Mouse (Mus musculus) cerebellum, adult 2 months (tissue): ENCODE results near the gene Tnfrsf14.

Source experiments
- CTCF ChIP-seq: fragments of 200-500 bp; IDR thresholded peaks from 2 replicates; pipeline ENCODE4 v1.5.1; 2011; ENCODE audit warnings: low read depth, mild to moderate bottlenecking, control low read depth, low read length, moderate library complexity, borderline replicate concordance; ENCODE audit not compliant: insufficient read depth
- POLR2A ChIP-seq: fragments of 200-500 bp; IDR thresholded peaks from 2 replicates; pipeline ENCODE4 v1.6.1; 2011; ENCODE audit warnings: low read length, control low read depth, borderline replicate concordance; ENCODE audit not compliant: insufficient read depth

DNA sequence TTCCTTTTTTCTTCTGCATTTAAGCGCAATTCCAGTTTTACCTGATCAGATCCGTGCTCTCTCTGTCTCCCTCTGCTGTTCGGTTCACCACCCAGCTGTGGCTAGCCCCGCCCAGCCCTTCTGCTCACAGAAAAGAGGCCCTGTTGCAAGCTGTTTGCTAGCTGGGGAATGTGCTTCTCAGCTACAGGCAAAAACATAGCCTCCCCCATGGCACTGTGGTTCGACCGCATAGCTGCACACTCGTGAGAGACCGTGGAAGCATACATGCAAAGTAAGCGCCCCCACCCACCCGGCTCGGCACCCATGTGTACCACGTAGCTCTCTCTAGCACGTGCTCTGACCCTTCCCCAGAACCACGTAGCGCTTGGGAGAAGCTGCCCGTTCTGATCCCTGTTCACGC is 20.5 kb downstream of the Tnfrsf14 start:
- peak; percentile 87 for TF ChIP-seq CTCF
- no peak for TF ChIP-seq POLR2A
